Mouse (Mus musculus) liver, adult 2 months (tissue): ENCODE measurements at regions not wholly inside any gene's neighbourhood (a gene's known extent, or its start where the extent isn't known, plus 50 kb on each side); places are given as distances from the start of the nearest gene placed in this dataset.

Experiments used
- CTCF ChIP-seq: fragments of 200-500 bp; IDR thresholded peaks from 2 replicates; pipeline ENCODE4 v1.5.1; 2011; ENCODE audit warnings: low read depth, low read length, control low read depth
- POLR2A ChIP-seq: fragments of 200-500 bp; IDR thresholded peaks from 2 replicates; pipeline ENCODE4 v1.6.1; 2011; ENCODE audit warnings: low read length, control low read depth; ENCODE audit not compliant: insufficient read depth; ENCODE audit errors: extremely low read depth

GRCm38 (mm10) chr13:72977213-72977612 lies 283.1 kb upstream of the Irx4 start:
- TF ChIP-seq CTCF (no peak), POLR2A (no peak)
